Mouse (Mus musculus): Measurements from ENCODE around the gene Them7. TPM values are rescaled to one million over a fixed set of nuclear protein-coding genes. Genes with fewer than 3 reads are reported as not detected.

Gene Them7
- polyA plus RNA-seq, 1 experiment from 2014 or later: 0.58 TPM

GRCm38 (mm10) chr2:105219229-105219628, 4.9 kb upstream of the Them7 start:
- ATAC-seq (ENCODE audit: low FRiP score, low read depth): no peak
- H3K27me3 ChIP-seq (replicated peaks): peaks cover 6% of the 10 kb centered on the region; the same call in 1 of the 2 replicates
- 0 out of 2 replicates have a peak, but pooled peaks cover 4% of the 10 kb centered on the region for H3K4me1 ChIP-seq
- no peaks in the 10 kb centered on the region for H3K36me3 ChIP-seq
- 91% methylated on average over 5 of the region's 5 CpGs for WGBS
- H3K4me3 ChIP-seq: no peak overlapping the region
- no peaks in the 10 kb centered on the region for H3K9me3 ChIP-seq
- no peak overlapping the region for H3K4me2 ChIP-seq (replicated peaks)
- no peak overlapping the region for H3K27ac ChIP-seq
- no peak overlapping the region for H3K9ac ChIP-seq

- Histone ChIP-seq H3K4me1 (0 out of 2 replicates have a peak, but pooled peaks cover 8% of the 10 kb centered on the region), H3K4me2 (replicated peaks) (no peak overlapping the region), H3K4me3 (no peak overlapping the region), H3K27ac (no peak overlapping the region), H3K9me3 (no peaks in the 10 kb centered on the region), H3K27me3 (replicated peaks) (peaks cover 10% of the 10 kb centered on the region; the same call in 1 of the 2 replicates), H3K36me3 (no peaks in the 10 kb centered on the region), H3K9ac (no peak overlapping the region)
- no peak for ATAC-seq (ENCODE audit: low FRiP score, low read depth)
- 77% methylated on average over 8 of the region's 8 CpGs for WGBS
Measured at GRCm38 (mm10) chr2:105219664-105220063, 4.5 kb upstream of the Them7 start.

DNA sequence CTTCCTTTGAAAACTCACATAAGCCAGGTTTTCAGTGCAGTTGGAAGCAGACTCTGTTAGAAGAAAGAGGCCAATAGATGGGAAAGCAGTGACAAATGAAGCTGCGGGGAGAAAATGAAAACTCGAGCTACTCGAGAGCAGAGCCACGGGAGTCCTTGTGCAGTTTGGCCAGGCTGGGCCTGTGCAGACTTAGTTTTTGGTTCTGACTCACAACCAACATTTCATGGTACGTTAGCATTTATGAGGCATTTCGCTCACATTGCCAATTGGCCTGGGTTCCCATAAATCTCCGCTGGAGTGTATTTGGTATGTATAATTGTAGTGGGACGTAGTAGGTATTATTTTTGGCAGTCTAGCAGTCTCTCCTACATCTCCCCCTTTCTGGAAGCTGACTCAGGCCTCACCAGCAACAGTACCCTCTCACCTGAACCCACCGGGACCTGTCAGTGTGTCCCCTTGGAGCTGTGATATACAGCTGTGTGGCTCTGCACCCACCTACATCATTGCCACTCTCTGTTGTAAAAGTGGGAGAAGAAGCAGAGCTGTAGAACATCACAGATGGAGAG, 3.3 kb upstream of the Them7 start:
- 50% methylated on average over 9 of the region's 9 CpGs for WGBS

DNA sequence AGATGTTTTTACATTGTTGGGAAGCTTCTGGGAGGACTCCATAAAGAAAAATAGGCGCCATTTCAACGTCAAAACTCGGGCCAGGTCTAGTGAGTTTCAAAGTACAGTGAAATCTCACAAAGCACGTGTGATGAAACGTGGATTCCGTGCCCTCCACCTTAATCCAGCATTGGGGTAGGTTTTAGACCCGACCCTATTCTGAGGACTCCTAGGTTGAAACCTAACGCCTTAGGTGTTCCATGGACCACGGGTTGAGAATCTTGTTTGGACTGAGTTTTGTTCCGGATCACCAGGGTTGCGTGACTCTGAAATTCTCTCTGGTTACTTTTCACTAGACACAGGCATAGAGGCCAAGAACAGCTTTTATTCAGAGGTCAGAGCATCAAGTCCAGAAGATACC, 514 bp upstream of the Them7 start:
- ATAC-seq (ENCODE audit: low FRiP score, low read depth): no peak
- Histone ChIP-seq H3K27ac (no peak overlapping the region), H3K4me1 (0 out of 2 replicates have a peak, but pooled peaks cover 10% of the 10 kb centered on the region), H3K4me2 (replicated peaks) (no peak overlapping the region), H3K36me3 (no peaks in the 10 kb centered on the region), H3K4me3 (no peak overlapping the region), H3K27me3 (replicated peaks) (peaks cover 26% of the 10 kb centered on the region), H3K9ac (no peak overlapping the region), H3K9me3 (no peaks in the 10 kb centered on the region)
- 90% methylated on average over 11 of the region's 11 CpGs for WGBS

More for the DNA sequence above, 3.3 kb upstream of the Them7 start:
- no peak overlapping the region for H3K4me2 ChIP-seq (replicated peaks)
- no peaks in the 10 kb centered on the region for H3K9me3 ChIP-seq
- H3K4me1 ChIP-seq: 0 out of 2 replicates have a peak, but pooled peaks cover 10% of the 10 kb centered on the region
- no peak overlapping the region for H3K27ac ChIP-seq
- H3K36me3 ChIP-seq: no peaks in the 10 kb centered on the region
- no peak overlapping the region for H3K9ac ChIP-seq
- H3K27me3 ChIP-seq (replicated peaks): peaks cover 20% of the 10 kb centered on the region
- H3K4me3 ChIP-seq: no peak overlapping the region
- ATAC-seq (ENCODE audit: low FRiP score, low read depth): no peak

DNA sequence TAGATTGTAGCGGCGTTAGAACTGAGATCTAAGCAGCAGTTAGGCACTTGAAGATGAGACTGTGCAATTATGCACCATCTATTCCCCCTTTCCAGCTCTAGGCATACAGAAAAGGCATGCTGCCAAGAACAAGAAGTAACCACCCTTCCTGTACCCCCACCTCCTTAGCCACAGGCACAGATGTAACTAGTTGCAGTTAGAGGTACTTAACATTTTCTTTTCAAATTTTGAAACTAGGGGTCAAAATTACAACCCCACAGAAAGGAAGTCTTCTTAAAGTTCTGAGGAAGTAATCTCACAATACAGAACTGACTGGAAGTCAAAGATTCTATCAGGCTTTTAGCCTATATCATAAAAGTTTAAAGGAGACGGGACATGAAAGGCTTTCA, 861 bp downstream of the Them7 start:
- peaks cover 26% of the 10 kb centered on the region for H3K27me3 ChIP-seq (replicated peaks)
- WGBS: 63% methylated on average over 3 of the region's 3 CpGs
- ATAC-seq (ENCODE audit: low FRiP score, low read depth): no peak
- H3K36me3 ChIP-seq: no peaks in the 10 kb centered on the region
- peak overlapping the region; percentile 63; the same call in 1 of the 2 replicates for H3K4me2 ChIP-seq (replicated peaks)
- H3K9ac ChIP-seq: no peak overlapping the region
- no peaks in the 10 kb centered on the region for H3K9me3 ChIP-seq
- 0 out of 2 replicates have a peak, but pooled peaks cover 10% of the 10 kb centered on the region for H3K4me1 ChIP-seq
- no peak overlapping the region for H3K27ac ChIP-seq
- H3K4me3 ChIP-seq: no peak overlapping the region

DNA sequence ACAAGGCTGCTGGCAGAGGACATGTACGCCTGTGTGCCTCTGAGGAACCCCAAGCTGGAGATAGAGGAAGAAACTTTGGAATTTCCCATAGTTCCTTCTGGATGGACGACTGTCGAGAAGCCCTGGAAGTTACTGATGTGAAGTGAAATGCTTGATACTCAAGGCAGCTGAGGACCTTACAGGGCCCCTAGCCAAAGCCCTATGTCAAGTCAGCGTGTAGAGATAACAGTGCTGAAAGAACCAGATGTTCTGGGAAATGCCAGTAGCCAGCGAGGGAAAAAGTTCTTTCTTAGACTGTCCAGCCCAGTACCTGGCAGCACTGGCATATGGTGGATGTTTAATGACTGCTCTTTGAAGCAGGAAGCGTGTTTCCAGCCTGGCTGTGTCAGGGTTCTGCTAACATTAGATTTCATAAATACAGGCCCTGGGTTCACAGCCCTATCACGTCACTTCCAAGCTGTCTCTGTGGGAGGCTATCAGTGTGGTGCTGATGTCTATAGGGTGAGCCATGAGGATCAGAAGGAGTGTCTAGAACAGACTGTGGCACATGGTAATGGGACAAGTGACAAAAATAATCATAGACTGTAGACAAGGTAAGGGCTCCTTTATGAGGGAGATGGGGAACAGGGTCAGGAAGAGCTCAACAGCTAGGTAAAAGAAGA, 2.3 kb downstream of the Them7 start:
- Histone ChIP-seq H3K27me3 (replicated peaks) (peaks cover 26% of the 10 kb centered on the region), H3K27ac (no peak overlapping the region), H3K4me3 (no peak overlapping the region), H3K4me2 (replicated peaks) (no peak overlapping the region), H3K36me3 (no peaks in the 10 kb centered on the region), H3K9me3 (no peaks in the 10 kb centered on the region), H3K4me1 (0 out of 2 replicates have a peak, but pooled peaks cover 10% of the 10 kb centered on the region), H3K9ac (no peak overlapping the region)
- WGBS: 61% methylated on average over 7 of the region's 7 CpGs
- ATAC-seq (ENCODE audit: low FRiP score, low read depth): no peak

DNA sequence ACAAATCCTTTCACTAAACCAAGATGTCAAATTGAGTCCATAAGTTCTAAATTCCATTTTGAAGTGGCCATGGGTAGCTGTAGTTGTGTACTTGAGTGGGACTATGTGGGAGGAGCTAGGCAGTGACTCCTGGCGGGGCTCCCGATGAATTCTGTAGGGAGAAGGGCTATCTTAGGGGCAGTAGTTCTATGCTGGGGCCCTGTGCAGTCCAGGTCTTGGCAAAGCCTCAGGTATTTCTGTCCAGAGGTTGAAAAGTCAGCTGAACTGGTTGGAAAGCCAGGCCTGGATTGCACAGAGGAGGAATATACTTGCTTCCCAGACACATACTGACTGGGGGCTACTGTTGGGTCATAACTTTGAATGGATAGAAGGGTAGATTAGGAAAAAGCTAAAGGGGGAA, 4.3 kb downstream of the Them7 start:
- H3K4me1 ChIP-seq: 0 out of 2 replicates have a peak, but pooled peaks cover 10% of the 10 kb centered on the region
- 73% methylated on average over 2 of the region's 2 CpGs for WGBS
- no peak overlapping the region for H3K4me3 ChIP-seq
- H3K9ac ChIP-seq: no peak overlapping the region
- no peak overlapping the region for H3K27ac ChIP-seq
- H3K36me3 ChIP-seq: no peaks in the 10 kb centered on the region
- peaks cover 29% of the 10 kb centered on the region for H3K27me3 ChIP-seq (replicated peaks)
- H3K9me3 ChIP-seq: no peaks in the 10 kb centered on the region
- H3K4me2 ChIP-seq (replicated peaks): no peak overlapping the region
- no peak for ATAC-seq (ENCODE audit: low FRiP score, low read depth)

DNA sequence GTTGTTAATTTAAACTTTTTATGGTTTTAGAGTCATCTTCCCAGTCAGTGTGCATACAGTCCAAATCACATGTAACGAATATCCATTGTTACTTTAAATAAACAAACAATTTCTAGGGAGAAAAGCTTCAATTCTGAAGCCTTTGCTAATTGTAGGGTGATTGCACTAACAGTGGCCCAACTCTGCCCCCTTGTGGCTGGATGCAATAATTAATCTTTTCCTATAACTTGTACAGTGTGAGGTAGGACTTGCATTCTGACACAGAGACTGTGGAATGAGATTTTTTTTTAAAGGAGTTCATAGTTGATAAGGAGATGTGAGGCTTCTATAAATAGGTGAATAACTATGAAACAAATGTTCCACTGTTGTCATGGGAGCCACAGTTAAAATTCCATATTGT, 6.2 kb downstream of the Them7 start:
- no peaks in the 10 kb centered on the region for H3K4me1 ChIP-seq
- no peak overlapping the region for H3K4me2 ChIP-seq (replicated peaks)
- 5% methylated on average over 1 of the region's 1 CpGs for WGBS
- H3K9me3 ChIP-seq: no peaks in the 10 kb centered on the region
- H3K27ac ChIP-seq: no peak overlapping the region
- no peaks in the 10 kb centered on the region for H3K36me3 ChIP-seq
- H3K4me3 ChIP-seq: no peak overlapping the region
- no peak overlapping the region for H3K9ac ChIP-seq
- peak; percentile 48; the same call in 1 of the 2 replicates for ATAC-seq (ENCODE audit: low FRiP score, low read depth)
- peaks cover 14% of the 10 kb centered on the region for H3K27me3 ChIP-seq (replicated peaks)

- Histone ChIP-seq H3K36me3 (no peaks in the 10 kb centered on the region), H3K9me3 (no peaks in the 10 kb centered on the region), H3K27ac (no peak overlapping the region), H3K4me2 (replicated peaks) (no peak overlapping the region), H3K27me3 (replicated peaks) (peaks cover 3% of the 10 kb centered on the region; the same call in 1 of the 2 replicates), H3K4me1 (no peaks in the 10 kb centered on the region), H3K4me3 (no peak overlapping the region), H3K9ac (no peak overlapping the region)
- 73% methylated on average over 4 of the region's 4 CpGs for WGBS
- ATAC-seq (ENCODE audit: low FRiP score, low read depth): no peak
Measured at GRCm38 (mm10) chr2:105232386-105232785, 8.3 kb downstream of the Them7 start.

DNA sequence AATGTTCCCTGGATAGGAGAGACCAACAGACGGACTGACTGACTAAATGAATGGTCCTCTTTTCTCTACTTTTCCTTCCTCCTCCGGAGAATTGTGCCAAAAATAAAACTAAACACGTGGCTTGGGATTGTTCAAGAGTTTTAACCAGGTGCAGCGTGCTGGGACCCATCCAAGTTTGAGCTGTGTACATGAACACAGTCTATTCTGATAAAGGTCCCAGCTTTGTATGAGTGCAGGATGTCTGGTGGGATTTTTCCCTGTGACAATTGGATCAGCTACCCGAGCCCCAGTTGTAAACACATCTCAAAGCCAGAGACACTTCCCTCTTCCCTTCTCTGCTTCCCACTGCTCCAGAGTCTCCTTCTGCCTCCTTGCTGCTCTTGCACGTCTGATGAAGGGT, 10.2 kb downstream of the Them7 start:
- no peak overlapping the region for H3K4me3 ChIP-seq

GRCm38 (mm10) chr2:105235380-105236115, 11.4 kb downstream of the Them7 start:
- Histone ChIP-seq H3K27ac (no peak overlapping the region), H3K4me3 (no peak overlapping the region), H3K9me3 (no peaks in the 10 kb centered on the region), H3K4me1 (no peaks in the 10 kb centered on the region), H3K4me2 (replicated peaks) (no peak overlapping the region), H3K36me3 (no peaks in the 10 kb centered on the region), H3K27me3 (replicated peaks) (peaks cover 3% of the 10 kb centered on the region; the same call in 1 of the 2 replicates), H3K9ac (no peak overlapping the region)
- no peak for ATAC-seq (ENCODE audit: low FRiP score, low read depth)
- WGBS: 45% methylated on average over 12 of the region's 12 CpGs

More for the DNA sequence above, 10.2 kb downstream of the Them7 start:
- ATAC-seq (ENCODE audit: low FRiP score, low read depth): no peak
- 67% methylated on average over 6 of the region's 6 CpGs for WGBS
- H3K27me3 ChIP-seq (replicated peaks): peaks cover 3% of the 10 kb centered on the region; the same call in 1 of the 2 replicates
- no peaks in the 10 kb centered on the region for H3K4me1 ChIP-seq
- H3K4me2 ChIP-seq (replicated peaks): no peak overlapping the region
- H3K9me3 ChIP-seq: no peaks in the 10 kb centered on the region
- no peaks in the 10 kb centered on the region for H3K36me3 ChIP-seq
- H3K9ac ChIP-seq: no peak overlapping the region
- no peak overlapping the region for H3K27ac ChIP-seq

- Histone ChIP-seq H3K36me3 (no peaks in the 10 kb centered on the region), H3K9me3 (no peaks in the 10 kb centered on the region), H3K4me3 (no peak overlapping the region), H3K9ac (no peak overlapping the region), H3K27ac (no peak overlapping the region), H3K4me1 (no peaks in the 10 kb centered on the region), H3K4me2 (replicated peaks) (no peak overlapping the region), H3K27me3 (replicated peaks) (no peaks in the 10 kb centered on the region)
- ATAC-seq (ENCODE audit: low FRiP score, low read depth): no peak
- 61% methylated on average over 7 of the region's 7 CpGs for WGBS
Measured at GRCm38 (mm10) chr2:105237424-105237823, 13.3 kb downstream of the Them7 start.
